Mouse (Mus musculus): ENCODE data around the gene Dap3.
"Not testable (repeated sequence)": the region's sequence is repeated elsewhere in the genome, so short reads cannot be mapped to it uniquely, and the experiment has no call there.

The Dap3 gene

DNA sequence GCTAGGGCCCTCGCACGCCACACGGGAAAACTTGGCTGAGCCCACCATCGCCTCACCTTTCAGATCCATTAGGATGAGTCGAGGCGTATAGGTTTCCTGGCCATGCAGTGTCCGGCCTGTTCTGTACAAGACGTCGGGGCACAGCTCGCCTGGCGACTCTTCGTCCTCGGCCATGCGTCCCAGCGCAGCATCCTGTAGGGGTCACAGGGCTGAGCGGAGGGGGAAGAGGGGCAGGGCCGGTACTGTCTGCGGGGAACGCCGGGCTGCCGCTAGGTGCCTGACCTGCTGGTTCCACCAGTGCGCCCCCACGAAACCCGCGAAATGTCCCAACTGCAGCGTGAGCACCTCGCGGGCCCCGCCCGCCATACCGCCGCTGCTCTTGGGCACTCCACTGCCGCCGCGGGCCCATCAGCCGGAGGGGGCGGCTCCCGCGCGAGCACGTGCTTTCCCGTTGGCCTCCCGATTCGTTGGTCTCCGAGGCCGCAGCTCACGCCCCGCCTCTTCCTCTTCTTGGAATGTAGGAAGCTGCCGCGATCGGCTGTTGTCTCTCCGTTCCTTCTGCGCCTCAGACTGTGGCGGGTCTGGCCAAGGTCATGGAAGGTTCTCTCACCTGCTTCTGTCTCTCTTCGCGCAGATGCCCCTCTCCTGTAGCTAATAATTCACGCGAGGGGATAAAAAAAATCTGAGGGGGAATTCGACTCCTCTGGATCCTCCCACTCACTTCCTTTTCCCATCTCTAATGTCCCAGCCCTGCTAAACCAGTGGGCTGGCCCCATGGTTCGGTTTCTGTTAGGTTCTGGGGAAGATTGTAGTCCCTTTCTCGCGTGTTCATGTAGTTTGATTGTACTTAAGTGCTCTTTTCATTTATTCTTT lies 37.2 kb downstream of the Dap3 start, which contains the start of gene Msto1:
Msto1 (minus strand) TSS at position 489 of the 873 bp plus-strand sequence.
- DNase-seq (ENCODE audit: low read depth, low spot score) = peak; percentile 95

- no peak for DNase-seq (ENCODE audit: low read depth, low spot score)
Measured at GRCm38 (mm10) chr3:88912585-88912984, 38.4 kb downstream of the Dap3 start.

DNA sequence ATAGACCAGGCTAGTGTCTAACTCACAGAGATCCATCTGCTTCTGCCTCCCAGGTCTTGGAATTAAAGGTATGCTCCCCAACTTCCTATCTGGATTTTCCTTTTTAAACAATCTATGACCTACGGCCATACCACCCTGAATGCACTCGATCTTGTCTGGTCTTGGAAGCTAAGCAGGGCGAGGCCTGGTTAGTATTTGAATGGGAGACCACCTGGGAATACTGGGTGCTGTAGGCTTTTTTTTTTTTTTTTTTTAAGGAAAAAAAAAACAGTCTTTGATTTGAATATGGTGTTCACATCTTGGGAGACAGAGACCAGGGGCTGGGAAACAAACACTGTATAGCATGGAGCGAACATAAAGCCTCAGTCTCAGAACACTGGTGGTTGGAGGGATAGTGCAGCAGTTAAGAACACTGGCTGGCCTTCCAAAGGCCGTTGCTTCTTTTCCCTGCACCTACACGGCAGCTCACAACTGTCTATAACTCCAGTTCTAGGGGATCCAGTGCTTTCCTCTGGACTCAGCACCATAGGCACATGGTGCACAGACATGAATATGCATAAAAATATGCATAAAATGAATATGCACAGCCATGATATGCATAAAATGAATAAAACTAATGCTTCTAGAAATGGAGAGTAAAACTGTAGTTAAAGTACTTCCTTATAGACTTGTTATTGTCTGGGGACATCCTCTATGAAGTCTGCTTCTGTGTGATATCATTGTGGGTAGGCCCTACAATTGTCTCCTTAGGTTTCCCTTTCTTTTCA lies 44.4 kb downstream of the Dap3 start:
- no peak for DNase-seq (ENCODE audit: low read depth, low spot score)

DNA sequence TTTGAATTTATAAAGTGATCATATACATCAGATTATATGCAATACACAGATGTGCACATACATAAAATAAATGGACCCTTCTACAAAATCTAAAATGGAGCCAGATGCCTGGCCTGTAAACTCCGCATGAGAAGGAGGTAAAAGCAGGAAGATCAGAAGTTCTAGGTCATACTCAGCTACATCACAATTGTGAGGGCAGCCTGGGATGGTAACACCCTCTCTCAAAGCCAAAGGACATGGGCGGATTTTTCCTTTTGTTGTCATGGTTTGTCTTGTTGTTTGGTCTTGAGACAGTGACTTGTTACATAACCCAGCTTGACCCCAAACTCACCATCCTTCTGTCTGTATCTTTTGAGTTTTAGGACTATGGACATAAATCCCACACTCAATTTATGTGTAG lies 45.2 kb downstream of the Dap3 start:
- DNase-seq (ENCODE audit: low read depth, low spot score) = no peak

GRCm38 (mm10) chr3:88905209-88905608 lies 45.8 kb downstream of the Dap3 start:
- no peak for DNase-seq (ENCODE audit: low read depth, low spot score)

DNA sequence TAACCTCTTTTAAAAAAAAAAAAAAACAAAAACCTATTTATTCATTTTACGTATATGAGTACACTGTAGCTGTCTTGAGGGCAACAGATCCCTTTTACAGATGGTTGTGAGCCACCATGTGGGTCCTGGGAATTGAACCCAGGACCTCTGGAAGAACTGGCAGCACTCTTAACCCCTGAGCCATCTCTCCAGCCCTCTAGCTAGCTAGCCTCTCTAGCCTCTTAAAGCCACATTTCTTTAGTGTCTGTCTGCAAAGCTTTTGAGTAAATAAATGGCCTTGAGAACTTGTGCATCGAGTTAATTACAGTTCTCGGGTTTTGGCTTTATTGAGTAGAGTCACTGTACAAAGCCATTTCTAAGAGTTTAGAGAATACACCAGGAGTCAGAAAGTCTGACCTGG lies 46.2 kb downstream of the Dap3 start:
- no peak for DNase-seq (ENCODE audit: low read depth, low spot score)

DNA sequence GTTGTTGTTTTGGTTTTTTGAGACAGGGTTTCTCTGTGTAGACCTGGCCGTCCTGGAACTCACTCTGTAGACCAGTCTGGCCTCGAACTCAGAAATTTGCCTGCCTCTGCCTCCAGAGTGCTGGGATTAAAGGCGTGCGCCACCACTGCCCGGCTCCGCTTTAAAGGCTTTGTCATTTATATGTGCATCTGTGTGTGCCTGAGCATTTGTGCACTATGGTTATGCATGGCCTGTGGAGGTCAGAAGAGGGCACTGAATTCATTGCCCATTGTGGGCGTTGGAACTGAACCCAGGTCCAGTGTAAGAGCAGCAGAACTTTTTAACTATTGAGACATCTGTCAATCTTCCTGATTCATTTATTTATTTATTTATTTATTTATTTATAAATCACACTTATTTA lies 58.0 kb downstream of the Dap3 start:
- not testable (repeated sequence) for DNase-seq (ENCODE audit: low read depth, low spot score)

- not testable (repeated sequence) for DNase-seq (ENCODE audit: low read depth, low spot score)
Measured at GRCm38 (mm10) chr3:88882536-88882935, 68.4 kb downstream of the Dap3 start.

Data from CD4-positive helper T cell, adult 2 months (primary cell).